Mouse (Mus musculus) embryonic facial prominence, embryonic 11.5 days (tissue): Measurements from ENCODE around the gene 1700017B05Rik. TPM values are rescaled to one million over a fixed set of nuclear protein-coding genes. Genes with fewer than 3 reads are reported as not detected.

Experiments used
- ATAC-seq: fragments of 200-750 bp; cut with Nextera tagmentation; replicated peaks from 2 replicates; pipeline ENCODE4 v1.8.0; 2017; ENCODE audit warnings: low read depth; ENCODE audit not compliant: insufficient number of reproducible peaks, low FRiP score, low TSS enrichment
- DNase-seq: peaks from one replicate; pipeline ENCODE4 v3.0.0-alpha.2; 2015; ENCODE audit warnings: low spot score
- H3K27ac ChIP-seq: fragments of 300-500 bp; sonication (generic); replicated peaks from 2 replicates; pipeline ENCODE4 v1.5.1; 2014; ENCODE audit warnings: mild to moderate bottlenecking, low read depth, low read length, control low read depth
- H3K27me3 ChIP-seq: fragments of 300-500 bp; sonication (generic); 2 replicates; pipeline ENCODE4 v1.6.1; 2014; ENCODE audit warnings: mild to moderate bottlenecking, low read length, moderate library complexity, mixed read lengths; ENCODE audit not compliant: control insufficient read depth, insufficient read depth
- H3K36me3 ChIP-seq: fragments of 300-500 bp; sonication (generic); replicated peaks from 2 replicates; pipeline ENCODE4 v1.6.1; 2014; ENCODE audit warnings: low read depth, mild to moderate bottlenecking, low read length, moderate library complexity, mixed read lengths; ENCODE audit not compliant: control insufficient read depth, insufficient read depth
- H3K4me1 ChIP-seq: fragments of 300-500 bp; sonication (generic); 2 replicates; pipeline ENCODE4 v1.6.1; 2014; ENCODE audit warnings: low read length, mixed read lengths; ENCODE audit not compliant: control insufficient read depth, insufficient read depth
- H3K4me2 ChIP-seq: fragments of 300-500 bp; sonication (generic); 2 replicates; pipeline ENCODE4 v1.6.1; 2014; ENCODE audit warnings: low read depth, mild to moderate bottlenecking, control low read depth, low read length, moderate library complexity
- H3K4me3 ChIP-seq: fragments of 300-500 bp; sonication (generic); 2 replicates; pipeline ENCODE4 v1.5.1; 2014; ENCODE audit warnings: low read depth, low read length, control low read depth
- H3K9ac ChIP-seq: fragments of 300-500 bp; sonication (generic); replicated peaks from 2 replicates; pipeline ENCODE4 v1.6.1; 2014; ENCODE audit warnings: mild to moderate bottlenecking, control low read depth, low read length
- H3K9me3 ChIP-seq: fragments of 300-500 bp; sonication (generic); replicated peaks from 2 replicates; pipeline ENCODE4 v1.6.1; 2016; ENCODE audit warnings: mild to moderate bottlenecking, low read length, inconsistent platforms, mixed read lengths; ENCODE audit not compliant: control insufficient read depth
- WGBS: fragments of 180-500 bp; shearing (Covaris S2); extraction: QIAGEN DNeasy Blood & Tissue Kit; methylation state at CpG from one replicate; pipeline ENCODE4 v1.1.7; 2014; 5-methylcytosine and 5-hydroxymethylcytosine counted together
- polyA plus RNA-seq: library from polyadenylated mRNA; unstranded; fragments of >200 nt; fragmentation: Nextera tagmentation; extraction: Ambion mirVana; gene quantifications from 2 replicates; pipeline ENCODE4 v1.2.1, GENCODE M21; 2014

The 1700017B05Rik gene
- polyA plus RNA-seq, 1 experiment from 2014 or later = 11.9 TPM

DNA sequence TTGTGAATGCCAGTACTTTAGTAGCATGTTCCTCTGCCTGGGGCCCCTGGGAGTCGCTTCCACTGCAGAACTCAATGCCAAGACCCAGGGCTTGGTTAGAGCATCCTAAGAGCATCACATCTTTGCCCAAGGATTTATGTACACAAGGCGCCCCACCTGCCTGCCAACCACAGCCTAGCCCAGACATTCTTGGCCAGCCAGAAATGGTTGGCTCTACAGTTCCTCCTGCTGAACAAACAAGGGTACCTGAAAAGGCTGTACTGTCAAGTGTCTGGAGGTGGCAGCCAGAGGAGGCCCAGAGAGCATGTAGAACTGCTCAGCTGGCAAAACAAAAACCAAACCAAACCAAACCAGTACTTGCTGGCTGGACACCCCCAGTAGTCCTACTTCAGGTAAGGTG lies 11.3 kb downstream of the 1700017B05Rik start:
- Histone ChIP-seq H3K4me3 (no peak overlapping the region), H3K36me3 (peaks cover 7% of the 10 kb centered on the region), H3K9ac (no peak overlapping the region), H3K9me3 (no peaks in the 10 kb centered on the region), H3K4me2 (no peak overlapping the region), H3K27me3 (no peaks in the 10 kb centered on the region), H3K27ac (no peak overlapping the region), H3K4me1 (no peaks in the 10 kb centered on the region)
- no peak for ATAC-seq
- no peak for DNase-seq
- 93% methylated on average over 2 of the region's 2 CpGs for WGBS

DNA sequence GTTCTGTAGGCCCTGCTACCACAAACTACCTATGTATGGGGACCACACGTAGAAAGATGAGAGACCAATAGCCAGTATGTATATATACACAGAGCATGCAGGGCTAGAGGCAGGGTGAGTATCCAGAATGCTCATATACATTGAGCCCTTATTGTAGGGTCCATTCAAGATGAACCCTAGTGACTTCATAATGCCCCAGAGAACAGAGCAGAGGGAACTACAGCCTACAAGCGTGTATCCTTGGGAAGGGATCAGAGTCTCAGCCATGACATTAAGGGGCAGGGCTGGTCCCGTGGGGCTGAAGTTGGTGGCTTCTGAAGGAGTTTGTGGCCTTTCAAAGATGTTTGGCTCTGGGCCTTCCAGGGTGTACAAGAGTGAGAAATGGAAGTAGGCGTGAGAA lies 12.4 kb downstream of the 1700017B05Rik start:
- ATAC-seq (no peak), DNase-seq (no peak)
- Histone ChIP-seq H3K4me3 (no peak overlapping the region), H3K27me3 (no peaks in the 10 kb centered on the region), H3K36me3 (peaks cover 5% of the 10 kb centered on the region), H3K9ac (no peak overlapping the region), H3K4me1 (no peaks in the 10 kb centered on the region), H3K4me2 (no peak overlapping the region), H3K9me3 (no peaks in the 10 kb centered on the region), H3K27ac (no peak overlapping the region)
- WGBS = 90% methylated on average over 4 of the region's 4 CpGs

DNA sequence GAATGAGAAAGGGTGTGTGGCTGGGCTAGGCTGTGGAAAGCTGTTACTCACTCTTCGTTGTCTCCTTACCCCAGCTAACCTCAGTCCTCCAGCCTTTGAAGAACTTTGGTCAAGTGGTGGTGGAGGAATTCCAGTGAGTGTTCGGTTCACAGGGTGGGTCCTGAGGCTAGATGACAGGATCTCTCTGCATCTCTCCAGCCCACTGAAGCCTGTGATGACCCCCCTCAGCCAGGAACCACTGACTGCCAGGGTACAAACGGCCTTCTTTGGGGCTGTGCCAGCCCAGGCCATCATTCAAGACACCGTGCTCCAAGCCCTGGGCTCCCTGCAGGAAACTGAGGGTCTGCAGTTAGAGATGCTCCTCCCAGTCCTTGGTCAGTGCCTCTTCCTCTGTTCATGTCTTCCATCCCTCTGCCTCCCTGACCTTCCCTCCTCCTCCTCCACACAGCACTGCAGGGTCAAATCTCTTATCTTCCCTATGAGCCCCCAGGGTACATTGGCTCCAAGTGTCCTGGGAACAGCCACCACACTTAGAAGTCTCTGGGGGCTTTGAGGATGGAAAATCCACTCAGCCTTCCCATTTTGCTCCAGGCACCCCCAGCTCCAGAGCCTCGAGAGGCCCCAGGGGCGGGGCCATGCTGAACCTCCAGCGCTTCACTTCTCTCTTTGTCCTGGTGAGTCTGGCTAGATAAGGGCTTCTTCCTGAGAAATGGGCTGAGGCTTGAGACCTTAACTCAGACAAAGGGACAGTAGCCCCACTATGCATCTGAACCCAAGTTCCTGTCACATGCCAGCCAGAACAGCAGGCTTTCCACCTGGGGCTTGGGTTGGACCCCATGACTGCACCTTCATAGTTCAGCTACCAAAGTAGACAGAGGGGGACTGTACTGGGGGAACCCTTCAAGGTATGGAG lies 14.1 kb downstream of the 1700017B05Rik start:
- no peaks in the 10 kb centered on the region for H3K9me3 ChIP-seq
- no peaks in the 10 kb centered on the region for H3K27me3 ChIP-seq
- no peak overlapping the region for H3K4me2 ChIP-seq
- no peaks in the 10 kb centered on the region; the same call in 1 of the 2 replicates for H3K36me3 ChIP-seq
- H3K4me3 ChIP-seq = no peak overlapping the region
- H3K9ac ChIP-seq = no peak overlapping the region
- no peak for DNase-seq
- H3K4me1 ChIP-seq = no peaks in the 10 kb centered on the region
- WGBS = 66% methylated on average over 7 of the region's 7 CpGs
- no peak overlapping the region for H3K27ac ChIP-seq
- ATAC-seq = no peak

DNA sequence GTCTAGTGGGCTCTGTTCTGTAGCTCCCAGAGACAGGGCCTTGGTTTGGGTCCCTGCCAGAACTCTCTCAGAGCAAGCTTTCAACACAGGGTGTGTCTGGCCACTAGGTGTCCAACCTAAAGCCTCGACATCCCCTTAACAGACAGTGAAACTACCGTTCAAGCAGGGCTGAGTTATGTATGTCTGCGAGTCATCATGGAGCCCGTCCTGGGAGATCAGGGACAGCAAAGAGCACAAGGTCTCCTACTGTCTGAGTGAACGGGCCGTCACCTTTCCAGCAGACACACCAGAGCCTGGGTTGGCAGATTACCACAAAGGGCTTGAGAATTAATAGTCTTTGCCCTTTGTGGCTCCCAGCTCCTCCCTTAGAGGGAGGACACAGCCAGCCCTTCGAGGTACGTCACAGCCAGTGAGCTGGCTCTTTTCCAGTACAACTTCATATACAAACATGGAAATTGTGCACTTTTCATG lies 15.2 kb downstream of the 1700017B05Rik start:
- H3K4me3 ChIP-seq = no peak overlapping the region
- no peaks in the 10 kb centered on the region for H3K36me3 ChIP-seq
- H3K27ac ChIP-seq = no peak overlapping the region
- no peak overlapping the region for H3K9ac ChIP-seq
- WGBS = 80% methylated on average over 8 of the region's 8 CpGs
- no peak overlapping the region for H3K4me2 ChIP-seq
- no peaks in the 10 kb centered on the region for H3K9me3 ChIP-seq
- H3K27me3 ChIP-seq = no peaks in the 10 kb centered on the region
- ATAC-seq (no peak), DNase-seq (no peak)
- H3K4me1 ChIP-seq = no peaks in the 10 kb centered on the region

DNA sequence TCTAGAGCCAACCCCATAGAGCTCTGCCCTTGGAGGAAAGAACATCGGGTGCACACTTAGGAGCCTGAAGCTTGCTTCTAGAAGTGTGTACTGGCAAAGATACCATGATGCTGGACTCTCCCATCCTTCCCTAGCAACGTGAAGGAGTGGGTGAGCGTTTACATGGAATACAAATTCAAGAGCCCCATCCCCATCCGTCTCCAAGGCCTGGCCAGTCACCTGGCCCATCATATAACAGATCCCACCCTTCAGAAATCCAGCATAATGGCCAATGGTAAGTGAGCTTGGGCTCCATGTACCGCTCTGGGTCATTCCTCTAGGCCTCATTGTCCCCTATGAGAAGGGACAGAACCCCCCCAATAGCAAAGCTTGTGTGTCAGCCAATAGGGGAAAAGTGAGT lies 15.9 kb downstream of the 1700017B05Rik start:
- Histone ChIP-seq H3K9ac (no peak overlapping the region), H3K27ac (no peak overlapping the region), H3K9me3 (no peaks in the 10 kb centered on the region), H3K4me2 (no peak overlapping the region), H3K4me3 (no peak overlapping the region), H3K27me3 (no peaks in the 10 kb centered on the region), H3K4me1 (no peaks in the 10 kb centered on the region), H3K36me3 (no peaks in the 10 kb centered on the region)
- WGBS = 90% methylated on average over 5 of the region's 5 CpGs
- DNase-seq = no peak
- no peak for ATAC-seq

DNA sequence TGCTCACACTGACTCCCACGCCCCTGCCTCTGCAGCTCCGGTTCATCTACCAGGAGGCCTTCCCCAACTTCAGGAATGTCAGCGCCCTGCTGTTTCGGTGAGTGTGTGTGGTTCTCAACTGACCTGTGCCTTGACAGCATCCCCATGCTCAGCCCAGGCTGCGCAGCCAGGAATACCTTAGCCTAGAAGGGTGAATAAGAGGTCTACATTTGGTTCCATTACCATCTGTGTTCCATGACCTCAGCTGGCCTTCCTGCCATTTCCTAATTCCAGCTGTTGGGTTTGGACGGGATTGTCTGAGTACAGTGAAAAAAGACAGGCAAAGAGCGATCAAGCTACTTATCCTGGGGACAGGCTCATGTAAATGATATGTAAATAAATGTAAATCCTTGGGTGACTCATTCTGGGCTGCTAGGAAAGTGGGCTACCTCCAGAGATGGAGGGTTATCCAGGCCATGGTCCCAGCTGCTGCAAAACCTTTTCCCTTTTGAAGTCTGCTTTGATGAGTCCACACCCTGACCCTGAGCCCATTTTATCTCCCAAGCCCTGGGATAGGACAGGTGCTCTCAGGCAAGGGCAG lies 18.2 kb downstream of the 1700017B05Rik start:
- H3K36me3 ChIP-seq = no peaks in the 10 kb centered on the region
- H3K4me3 ChIP-seq = no peak overlapping the region
- H3K4me1 ChIP-seq = no peaks in the 10 kb centered on the region
- no peak overlapping the region for H3K9ac ChIP-seq
- no peak overlapping the region for H3K4me2 ChIP-seq
- 31% methylated on average over 7 of the region's 7 CpGs for WGBS
- no peaks in the 10 kb centered on the region for H3K27me3 ChIP-seq
- H3K9me3 ChIP-seq = no peaks in the 10 kb centered on the region
- H3K27ac ChIP-seq = no peak overlapping the region
- ATAC-seq = no peak
- DNase-seq = no peak

DNA sequence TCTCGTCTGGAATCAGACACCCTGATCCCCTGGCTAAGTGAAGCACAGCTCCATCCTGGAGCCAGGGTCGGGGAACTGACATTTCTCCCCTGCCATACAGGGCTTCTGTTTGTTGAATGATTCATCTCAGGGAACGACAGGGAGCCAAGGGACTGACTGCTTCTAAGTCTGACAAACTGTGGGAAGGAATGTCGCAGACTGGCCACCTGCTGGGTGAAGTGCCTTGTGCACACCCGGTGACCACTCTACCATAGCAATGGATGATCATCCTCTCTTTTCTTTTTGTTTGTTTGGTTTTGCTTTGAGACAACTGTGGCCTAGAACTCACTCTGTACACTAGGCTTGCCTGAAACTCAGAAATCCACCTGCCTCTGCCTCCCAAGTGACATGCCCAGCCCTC lies 19.5 kb downstream of the 1700017B05Rik start:
- Histone ChIP-seq H3K4me3 (no peak overlapping the region), H3K9me3 (no peaks in the 10 kb centered on the region), H3K27me3 (no peaks in the 10 kb centered on the region), H3K27ac (no peak overlapping the region), H3K4me1 (no peaks in the 10 kb centered on the region), H3K36me3 (no peaks in the 10 kb centered on the region), H3K9ac (no peak overlapping the region), H3K4me2 (no peak overlapping the region)
- WGBS = 40% methylated on average over 5 of the region's 5 CpGs
- ATAC-seq (no peak), DNase-seq (no peak)

DNA sequence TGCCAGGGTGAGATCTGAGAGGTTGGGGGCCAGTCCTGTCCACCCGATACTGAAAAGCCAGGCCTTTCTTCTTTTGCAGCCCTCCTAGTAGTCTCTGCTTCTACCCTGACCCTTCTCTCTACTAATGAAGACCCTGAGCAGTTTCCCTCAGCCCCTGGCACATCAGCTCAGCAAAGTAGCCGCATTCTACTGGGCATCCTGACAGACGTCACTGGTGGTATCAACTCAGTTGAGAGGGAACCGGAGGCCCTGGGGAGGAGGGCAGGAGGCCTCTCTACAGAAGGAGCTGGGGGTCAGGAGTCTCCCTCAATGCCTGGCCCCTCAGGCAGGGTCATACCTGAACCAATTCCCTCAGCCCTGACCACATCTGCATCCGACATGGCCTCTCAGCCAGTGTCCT lies 21.3 kb downstream of the 1700017B05Rik start:
- no peaks in the 10 kb centered on the region for H3K36me3 ChIP-seq
- H3K9ac ChIP-seq = no peak overlapping the region
- ATAC-seq (no peak), DNase-seq (no peak)
- no peak overlapping the region for H3K4me2 ChIP-seq
- no peaks in the 10 kb centered on the region for H3K4me1 ChIP-seq
- no peak overlapping the region for H3K27ac ChIP-seq
- no peaks in the 10 kb centered on the region for H3K9me3 ChIP-seq
- no peaks in the 10 kb centered on the region for H3K27me3 ChIP-seq
- H3K4me3 ChIP-seq = no peak overlapping the region
- WGBS = 71% methylated on average over 5 of the region's 5 CpGs
